Mouse (Mus musculus) limb, embryonic 14.5 days (tissue): ENCODE data around the gene Cdk5rap1. TPM values are rescaled to one million over a fixed set of nuclear protein-coding genes. Genes with fewer than 3 reads are reported as not detected.
"Not testable (repeated sequence)": the region's sequence is repeated elsewhere in the genome, so short reads cannot be mapped to it uniquely, and the experiment has no call there.

ENCODE experiments used
- ATAC-seq: fragments of 200-750 bp; cut with Nextera tagmentation; 2 replicates; pipeline ENCODE4 v1.8.0; 2017; ENCODE audit warnings: low read depth, moderate number of reproducible peaks, moderate TSS enrichment; ENCODE audit not compliant: low FRiP score
- DNase-seq: peaks from one replicate; pipeline ENCODE4 v3.0.0-alpha.2; 2015; ENCODE audit warnings: low spot score
- H3K27ac ChIP-seq: fragments of 300-500 bp; sonication (generic); replicated peaks from 2 replicates; pipeline ENCODE4 v1.5.1; 2014; ENCODE audit warnings: low read depth, mild to moderate bottlenecking, low read length, moderate library complexity, mixed read lengths
- H3K27me3 ChIP-seq: fragments of 300-500 bp; sonication (generic); 2 replicates; pipeline ENCODE4 v1.6.1; 2014; ENCODE audit warnings: low read length, mixed read lengths; ENCODE audit not compliant: control insufficient read depth, insufficient read depth
- H3K36me3 ChIP-seq: fragments of 300-500 bp; sonication (generic); 2 replicates; pipeline ENCODE4 v1.6.1; 2014; ENCODE audit warnings: mild to moderate bottlenecking, low read length, moderate library complexity, mixed read lengths; ENCODE audit not compliant: control insufficient read depth, insufficient read depth
- H3K4me1 ChIP-seq: fragments of 300-500 bp; sonication (generic); 2 replicates; pipeline ENCODE4 v1.6.1; 2014; ENCODE audit warnings: antibody characterized with exemption, low read length, mixed read lengths; ENCODE audit not compliant: control insufficient read depth, insufficient read depth
- H3K4me2 ChIP-seq: fragments of 300-500 bp; sonication (generic); replicated peaks from 2 replicates; pipeline ENCODE4 v1.6.1; 2014; ENCODE audit warnings: low read depth, mild to moderate bottlenecking, low read length, moderate library complexity; ENCODE audit not compliant: severe bottlenecking
- H3K4me3 ChIP-seq: fragments of 300-500 bp; sonication (generic); replicated peaks from 2 replicates; pipeline ENCODE4 v1.5.1; 2014; ENCODE audit warnings: low read length
- H3K9ac ChIP-seq: fragments of 300-500 bp; sonication (generic); 2 replicates; pipeline ENCODE4 v1.6.1; 2014; ENCODE audit warnings: mild to moderate bottlenecking, low read depth, low read length, moderate library complexity; ENCODE audit not compliant: severe bottlenecking
- H3K9me3 ChIP-seq: fragments of 300-500 bp; sonication (generic); 2 replicates; pipeline ENCODE4 v1.6.1; 2016; ENCODE audit warnings: low read length; ENCODE audit not compliant: control insufficient read depth
- POLR2A ChIP-seq: fragments of 200-500 bp; IDR thresholded peaks from 2 replicates; pipeline ENCODE4 v1.8.0; 2012; ENCODE audit warnings: inconsistent platforms, mild to moderate bottlenecking, moderate library complexity, borderline replicate concordance; ENCODE audit not compliant: insufficient read depth, insufficient read length; ENCODE audit errors: extremely low read depth
- WGBS: fragments of 180-500 bp; shearing (Covaris S2); extraction: QIAGEN DNeasy Blood & Tissue Kit; methylation state at CpG from one replicate; pipeline ENCODE4 v1.1.7; 2014; 5-methylcytosine and 5-hydroxymethylcytosine counted together
- polyA plus RNA-seq, 2 experiments: library from polyadenylated mRNA; depleted of rRNA in 1 of 2; stranded (reverse) in 1 of 2; unstranded in 1 of 2; fragments of >200 nt; fragmentation: Nextera tagmentation in 1 of 2; extraction: Ambion mirVana in 1 of 2; gene quantifications; 2 replicates each; pipeline versions ENCODE4 v1.2.1 to v1.2.3; 2012 to 2014

Cdk5rap1 gene
- polyA plus RNA-seq, 2 experiments = 9.0 to 16.6 TPM

DNA sequence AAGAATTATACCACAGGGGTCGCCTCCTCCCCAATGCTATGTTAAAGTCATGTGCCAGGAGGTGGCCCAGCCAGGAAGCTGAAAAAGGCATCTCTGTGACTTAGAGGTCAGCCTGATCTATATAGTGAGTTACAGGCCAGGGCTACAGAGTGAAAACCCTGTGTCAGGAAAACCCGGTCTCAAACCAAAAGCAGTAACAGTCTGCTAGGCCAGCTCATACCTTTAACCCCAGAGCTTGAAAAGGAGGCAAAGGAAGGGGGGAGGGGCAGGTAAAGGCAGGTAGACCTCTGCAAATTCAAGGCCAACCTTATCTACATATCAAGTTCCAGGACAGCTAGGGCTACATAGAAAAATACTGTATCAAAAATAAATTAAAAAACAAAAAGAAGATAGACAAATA, 33.5 kb downstream of the Cdk5rap1 start:
- no peak for TF ChIP-seq POLR2A
- no peak for ATAC-seq
- H3K4me1 ChIP-seq = no peaks in the 10 kb centered on the region
- H3K4me3 ChIP-seq = no peak overlapping the region
- H3K9me3 ChIP-seq = no peaks in the 10 kb centered on the region
- H3K4me2 ChIP-seq = no peak overlapping the region
- H3K9ac ChIP-seq = no peak overlapping the region
- peaks cover 36% of the 10 kb centered on the region for H3K36me3 ChIP-seq
- H3K27ac ChIP-seq = no peak overlapping the region
- H3K27me3 ChIP-seq = no peaks in the 10 kb centered on the region
- WGBS = 55% methylated on average over 2 of the region's 2 CpGs
- no peak for DNase-seq

DNA sequence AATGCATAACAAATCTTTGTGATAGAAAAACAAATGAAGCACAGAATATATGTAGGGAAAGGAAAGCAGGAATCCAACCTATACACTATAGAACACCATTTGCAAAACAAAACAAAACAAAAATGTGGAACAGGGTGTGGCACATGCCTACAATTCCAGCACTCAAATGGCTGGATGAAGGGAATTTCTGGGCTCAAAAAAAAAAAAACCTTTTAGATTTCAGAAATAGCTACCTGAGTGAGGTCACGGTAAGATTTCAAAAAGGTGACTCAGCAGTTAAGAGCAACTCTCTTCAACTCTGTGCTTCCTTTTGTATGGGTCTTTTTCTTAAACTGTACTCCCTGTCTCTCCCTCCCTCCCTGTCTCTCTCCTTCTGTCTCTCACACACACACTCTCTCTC, 34.6 kb downstream of the Cdk5rap1 start:
- Histone ChIP-seq H3K4me2 (no peak overlapping the region), H3K27me3 (no peaks in the 10 kb centered on the region), H3K36me3 (peaks cover 32% of the 10 kb centered on the region), H3K4me3 (no peak overlapping the region), H3K9ac (no peak overlapping the region), H3K27ac (no peak overlapping the region), H3K4me1 (no peaks in the 10 kb centered on the region), H3K9me3 (no peaks in the 10 kb centered on the region)
- DNase-seq (no peak), ATAC-seq (no peak)
- WGBS = 71% methylated on average over 1 of the region's 1 CpGs
- no peak for TF ChIP-seq POLR2A

GRCm38 (mm10) chr2:154335572-154335971, 37.2 kb downstream of the Cdk5rap1 start:
- H3K36me3 ChIP-seq = peaks cover 12% of the 10 kb centered on the region
- no peaks in the 10 kb centered on the region for H3K9me3 ChIP-seq
- ATAC-seq = no peak
- no peak for DNase-seq
- H3K4me2 ChIP-seq = no peak overlapping the region
- no peak for TF ChIP-seq POLR2A
- H3K4me1 ChIP-seq = no peaks in the 10 kb centered on the region
- no peak overlapping the region for H3K4me3 ChIP-seq
- H3K27ac ChIP-seq = no peak overlapping the region
- WGBS = 82% methylated on average over 4 of the region's 4 CpGs
- no peak overlapping the region for H3K9ac ChIP-seq
- H3K27me3 ChIP-seq = no peaks in the 10 kb centered on the region

GRCm38 (mm10) chr2:154326852-154327251, 46.0 kb downstream of the Cdk5rap1 start:
- no peak overlapping the region for H3K27ac ChIP-seq
- no peaks in the 10 kb centered on the region for H3K4me1 ChIP-seq
- no peak overlapping the region for H3K9ac ChIP-seq
- 83% methylated on average over 3 of the region's 3 CpGs for WGBS
- no peak for TF ChIP-seq POLR2A
- H3K27me3 ChIP-seq = no peaks in the 10 kb centered on the region
- no peak overlapping the region for H3K4me2 ChIP-seq
- no peak overlapping the region for H3K4me3 ChIP-seq
- no peaks in the 10 kb centered on the region for H3K9me3 ChIP-seq
- no peak for DNase-seq
- no peaks in the 10 kb centered on the region for H3K36me3 ChIP-seq
- no peak for ATAC-seq

- H3K4me1 ChIP-seq, H3K9me3 ChIP-seq, H3K27me3 ChIP-seq, H3K36me3 ChIP-seq, DNase-seq, H3K9ac ChIP-seq, H3K4me2 ChIP-seq, H3K27ac ChIP-seq, H3K4me3 ChIP-seq, ATAC-seq: not testable (repeated sequence)
- WGBS = 82% methylated on average over 4 of the region's 5 CpGs
These were observed 59.0 kb downstream of the Cdk5rap1 start for GRCm38 (mm10) chr2:154313771-154314170.

- not testable (repeated sequence) for H3K4me3 ChIP-seq, H3K4me2 ChIP-seq, H3K36me3 ChIP-seq, H3K4me1 ChIP-seq, H3K27ac ChIP-seq, H3K27me3 ChIP-seq, DNase-seq, ATAC-seq, H3K9ac ChIP-seq, H3K9me3 ChIP-seq
- 77% methylated on average over 4 of the region's 4 CpGs for WGBS
These were observed 65.9 kb downstream of the Cdk5rap1 start, which contains the start of gene Bpifb9b for GRCm38 (mm10) chr2:154306927-154307326. Gene Bpifb9b (plus strand): TSS chr2:154307227.

GRCm38 (mm10) chr2:154304604-154305003, 68.2 kb downstream of the Cdk5rap1 start:
- DNase-seq, H3K27me3 ChIP-seq, H3K4me2 ChIP-seq, H3K9ac ChIP-seq, H3K36me3 ChIP-seq, H3K4me1 ChIP-seq, H3K27ac ChIP-seq, H3K4me3 ChIP-seq, H3K9me3 ChIP-seq, ATAC-seq: not testable (repeated sequence)
- 94% methylated on average over 1 of the region's 3 CpGs for WGBS
